Comparison of ENCODE assay signal across 21 mouse cellular contexts in the genomic region with DNA sequence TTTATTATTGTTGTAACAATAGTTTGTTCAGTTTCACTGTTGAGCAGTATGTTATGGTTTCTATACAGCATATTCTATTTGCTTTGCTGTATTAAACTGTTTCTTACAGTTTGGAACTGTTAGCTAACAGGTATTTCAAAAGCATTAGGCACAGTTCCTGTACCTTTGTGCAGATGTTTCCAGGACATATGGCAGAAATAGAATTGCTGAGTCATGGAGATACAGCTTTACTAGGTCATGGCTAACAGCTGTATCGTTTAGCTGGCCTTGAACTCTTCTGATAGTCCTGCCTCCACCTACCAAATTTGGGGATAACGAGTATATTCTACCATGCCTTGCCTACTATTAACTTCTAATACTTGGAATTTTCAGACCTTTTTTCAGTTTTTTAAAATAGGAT. TPM values are rescaled to one million over a fixed set of nuclear protein-coding genes. Genes with fewer than 3 reads are reported as not detected.
DNase-seq lines count a peak whose midpoint lies in the region; ATAC-seq and TF ChIP-seq lines count a peak whose summit lies in the region.
"Had no signal": no experiment of that assay in that cellular context is flagged by ENCODE, and none has a peak within 500 bp of the region (broad histone marks: within the 10 kb centered on the region; RNA-seq: fewer than 3 reads in every experiment).

No protein-coding gene starts in this region.

- WGBS in liver, embryonic 13.5 days (ENCODE audit: insufficient replicate concordance), result 38% methylated on average over 2 of the region's 2 CpGs

- H3K4me3 ChIP-seq in ES-E14 (ENCODE audit: insufficient read depth in 1 of 2, low read depth in 1 of 2, low read length in 2 of 2, poor library complexity in 1 of 2, severe bottlenecking in 1 of 2), result no peak overlapping the region
- H3K4me3 ChIP-seq in liver, embryonic 13.5 days (replicated peaks), result no peak overlapping the region
- no peak overlapping the region for H3K4me3 ChIP-seq in layer of hippocampus, adult 2 months
- H3K4me3 ChIP-seq: forebrain, embryonic 13.5 days; left cerebral cortex, adult 2 months; midbrain, embryonic 10.5 days had no signal

- peaks cover 5% of the 10 kb centered on the region in 2 experiments; a peak in 3 of 4 replicates for H3K4me1 ChIP-seq in ES-E14 (ENCODE audit: control insufficient read depth in 2 of 2, insufficient read depth in 2 of 2, low read length in 2 of 2, poor library complexity in 1 of 2)
- peaks cover 25% of the 10 kb centered on the region for H3K4me1 ChIP-seq in liver, embryonic 13.5 days (replicated peaks)
- H3K4me1 ChIP-seq: forebrain, embryonic 13.5 days; midbrain, embryonic 10.5 days had no signal

- no peaks in the 10 kb centered on the region for H3K36me3 ChIP-seq in ES-E14 (ENCODE audit: control insufficient read depth, insufficient read depth, low read length, poor library complexity, severe bottlenecking)
- H3K36me3 ChIP-seq in liver, embryonic 13.5 days, result peaks cover 28% of the 10 kb centered on the region

- DNase-seq in 416B (ENCODE audit: low read depth) (peak; percentile 31), ES-E14 (ENCODE audit: low read depth, low spot score) (no peak)
- DNase-seq in c-Kit-positive CD71-positive TER-119-positive erythroid progenitor cells, embryonic 14.5 days (ENCODE audit: low spot score), result peak; percentile 37
- no peak for DNase-seq in liver, embryonic 13.5 days
- DNase-seq in layer of hippocampus, adult 2 months (ENCODE audit: low spot score in 2 of 2), result no peak
- DNase-seq in urinary bladder, postnatal 25 days (ENCODE audit: low spot score), result no peak
- DNase-seq in lung, postnatal 36 days, result no peak
- no peak for DNase-seq in cerebellum, postnatal 25 days
- DNase-seq: adrenal gland, adult 2 months; cerebellum, adult 9-10 months; heart, adult 18-20 months; heart, postnatal 36 days; kidney, adult 18-20 months; kidney, postnatal 4 days; thymus, adult 18-20 months had no signal

- H3K27ac ChIP-seq in ES-E14 (ENCODE audit: insufficient read depth, low read depth, low read length, poor library complexity, severe bottlenecking), result no peak overlapping the region; the same call in 1 of the 2 replicates
- H3K27ac ChIP-seq in liver, embryonic 13.5 days, result no peak overlapping the region
- no peak overlapping the region for H3K27ac ChIP-seq in layer of hippocampus, adult 2 months
- H3K27ac ChIP-seq: forebrain, embryonic 13.5 days; hindbrain, embryonic 14.5 days; left cerebral cortex, adult 2 months; macrophage; midbrain, embryonic 10.5 days had no signal

- H3K9ac ChIP-seq in ES-E14 (ENCODE audit: insufficient read depth, low read depth, low read length, poor library complexity, severe bottlenecking), result no peak overlapping the region
- no peak overlapping the region for H3K9ac ChIP-seq in liver, embryonic 13.5 days
- H3K9ac ChIP-seq: forebrain, embryonic 13.5 days; hindbrain, embryonic 14.5 days had no signal

- no peak overlapping the region for H3K4me2 ChIP-seq in liver, embryonic 13.5 days
- H3K4me2 ChIP-seq: forebrain, embryonic 13.5 days; hindbrain, embryonic 14.5 days had no signal

- peak; percentile 89 for ATAC-seq in liver, embryonic 13.5 days (ENCODE audit: low read depth)
- ATAC-seq: forebrain, embryonic 13.5 days; inflammation-experienced regulatory T-cells, adult 6 months had no signal

- no peaks in the 10 kb centered on the region for H3K9me3 ChIP-seq in ES-E14 (ENCODE audit: control insufficient read depth, insufficient read depth, low read depth, low read length)
- H3K9me3 ChIP-seq in liver, embryonic 13.5 days (replicated peaks), result no peaks in the 10 kb centered on the region
- H3K9me3 ChIP-seq: forebrain, embryonic 13.5 days; midbrain, embryonic 10.5 days had no signal

- TF ChIP-seq CTCF in layer of hippocampus, adult 2 months (conservative IDR thresholded peaks at IDR 0.05), result no peak

- no peaks in the 10 kb centered on the region for H3K27me3 ChIP-seq in liver, embryonic 13.5 days
- H3K27me3 ChIP-seq: forebrain, embryonic 13.5 days had no signal

- in situ Hi-C loops in ES-E14 (cut with MboI; ENCODE audit: low sequenced_read_pairs in 2 of 2, unreplicated experiment in 2 of 2), result no loop called here

TF ChIP-seq in ES-E14, 5 proteins besides CTCF, POLR2A, EP300 and RAD21:
- peak; percentile 92 for TF ChIP-seq MAFK (IDR thresholded peaks at IDR 0.05; ENCODE audit: insufficient read depth, low read depth, low read length)
- TF ChIP-seq ZNF384 (IDR thresholded peaks at IDR 0.05; ENCODE audit: low read depth, low read length), result no peak

RNA-seq across cellular contexts. Expression of a gene that starts 9.4 kb away (rescaled TPM):
- total RNA-seq in ES-E14 (2012; rRNA removed), result 39.0 and 59.6 TPM in 2 replicates
- polyA plus RNA-seq in liver, embryonic 13.5 days (2015; fragmentation: Nextera tagmentation; extraction: Ambion mirVana), result 32.9 and 41.2 TPM in 2 replicates
- total RNA-seq in layer of hippocampus, adult 2 months (2021), result 10 to 100 TPM; 49.6 to 51.5 TPM

Comparison
In these comparisons a context has a peak if more than half of its experiments do, and no peak if none do; other contexts are left out.
1. DNase-seq: peak in 416B (single experiment) and c-Kit-positive CD71-positive TER-119-positive erythroid progenitor cells, embryonic 14.5 days (single experiment); none in ES-E14 (single experiment), liver, embryonic 13.5 days (single experiment), layer of hippocampus, adult 2 months (0 of 2), urinary bladder, postnatal 25 days (single experiment), lung, postnatal 36 days (single experiment) and cerebellum, postnatal 25 days (0 of 2).